Mouse (Mus musculus) right cerebral cortex, postnatal 14 days (tissue): ENCODE measurements around the gene Gm12666.
"Not testable (repeated sequence)": the region's sequence is repeated elsewhere in the genome, so short reads cannot be mapped to it uniquely, and the experiment has no call there.

Experiments used
- DNase-seq: peaks from one replicate; pipeline ENCODE4 v3.0.0; 2022

Gm12666 gene

GRCm38 (mm10) chr4:92191649-92192048 is at the start of gene Gm12666:
Gene Gm12666, minus strand, starts transcription at chr4:92191749.
- not testable (repeated sequence) for DNase-seq

GRCm38 (mm10) chr4:92226326-92226725 is 34.8 kb upstream of the Gm12666 start:
- no peak for DNase-seq

DNA sequence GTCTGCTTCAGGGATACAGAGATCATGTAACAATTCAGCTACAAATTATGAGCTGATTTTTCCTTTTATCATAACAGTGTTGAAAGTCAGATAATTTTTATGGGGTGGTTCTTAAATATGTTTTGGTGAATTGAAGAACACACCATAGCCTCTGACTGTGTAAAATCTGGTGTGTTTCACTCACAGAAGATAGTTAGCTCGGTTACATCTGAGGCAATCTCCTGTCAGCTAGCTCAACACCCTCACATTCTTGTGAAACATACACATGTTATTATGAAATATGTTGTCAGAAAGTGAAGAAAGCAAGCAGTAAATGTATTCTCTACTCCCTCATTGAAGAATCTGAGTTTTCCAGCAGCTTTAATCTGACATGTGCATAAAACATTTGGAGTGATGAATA is 24.7 kb upstream of the Gm12666 start:
- DNase-seq, result no peak

- no peak for DNase-seq
Measured at GRCm38 (mm10) chr4:92152646-92153045, 38.9 kb downstream of the Gm12666 start.

DNA sequence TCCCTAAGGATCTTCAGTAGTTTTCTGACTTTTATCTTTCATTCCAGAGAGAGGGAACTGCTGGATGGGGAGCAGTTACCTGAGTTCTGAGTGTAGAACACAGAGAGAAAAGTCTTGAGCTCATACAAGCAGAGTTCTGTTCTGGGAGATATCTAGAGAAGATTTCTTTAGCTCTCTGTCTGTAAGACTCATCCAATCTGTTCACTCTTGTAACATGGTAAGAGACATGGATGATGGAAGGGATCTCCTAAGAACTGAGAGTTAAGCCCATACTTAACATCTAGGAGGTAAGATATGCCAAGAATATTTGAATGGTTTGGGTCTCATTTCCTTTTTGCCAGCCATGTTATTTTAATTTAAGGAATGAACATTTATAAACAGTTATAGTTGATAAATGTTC is 44.4 kb downstream of the Gm12666 start, which contains the start of gene Izumo3:
Gene Izumo3, minus strand, starts transcription at position 101 of the 400 bp plus-strand sequence.
- no peak for DNase-seq
